Mouse (Mus musculus) E14TG2a.4 (cell line): Measurements from ENCODE around the gene Krit1.
"Not testable (repeated sequence)": the region's sequence is repeated elsewhere in the genome, so short reads cannot be mapped to it uniquely, and the experiment has no call there.

Experiments used
- H3K27me3 ChIP-seq: 2 replicates; pipeline ENCODE4 v1.6.1; 2014; ENCODE audit warnings: low read length, control low read depth; ENCODE audit not compliant: insufficient read depth
- H3K36me3 ChIP-seq: 2 replicates; pipeline ENCODE4 v1.6.1; 2014; ENCODE audit warnings: low read length, control low read depth; ENCODE audit not compliant: insufficient read depth
- H3K4me1 ChIP-seq: replicated peaks from 2 replicates; pipeline ENCODE4 v1.6.1; 2014; ENCODE audit warnings: low read depth, low read length, control low read depth
- H3K4me3 ChIP-seq: replicated peaks from 2 replicates; pipeline ENCODE4 v1.5.1; 2014; ENCODE audit warnings: mild to moderate bottlenecking, low read length
- H3K9me3 ChIP-seq: 2 replicates; pipeline ENCODE4 v1.6.1; 2014; ENCODE audit warnings: low read length, control low read depth
- CTCF ChIP-seq: conservative IDR thresholded peaks from 2 replicates; pipeline ENCODE4 v1.5.1; 2014; ENCODE audit warnings: low read length
- NANOG ChIP-seq: IDR thresholded peaks from 2 replicates; pipeline ENCODE4 v1.6.1; 2014; ENCODE audit warnings: borderline replicate concordance, low read length, mixed read lengths
- POU5F1 ChIP-seq: IDR thresholded peaks from 2 replicates; pipeline ENCODE4 v1.6.1; 2014; ENCODE audit warnings: low read length, borderline replicate concordance

Krit1 gene

GRCm38 (mm10) chr5:3872348-3872747, 69.4 kb downstream of the Krit1 start:
- H3K36me3 ChIP-seq, result no peaks in the 10 kb centered on the region
- H3K4me1 ChIP-seq, result peaks cover 48% of the 10 kb centered on the region
- H3K27me3 ChIP-seq, result no peaks in the 10 kb centered on the region
- no peak overlapping the region for H3K4me3 ChIP-seq
- peaks cover 17% of the 10 kb centered on the region for H3K9me3 ChIP-seq
- TF ChIP-seq POU5F1 (no peak), CTCF (no peak), NANOG (peak; percentile 90)

- peaks cover 45% of the 10 kb centered on the region for H3K4me1 ChIP-seq
- no peaks in the 10 kb centered on the region for H3K27me3 ChIP-seq
- no peak for TF ChIP-seq NANOG
- TF ChIP-seq CTCF, result no peak
- TF ChIP-seq POU5F1, result no peak
- no peaks in the 10 kb centered on the region for H3K36me3 ChIP-seq
- no peak overlapping the region for H3K4me3 ChIP-seq
- H3K9me3 ChIP-seq, result peaks cover 17% of the 10 kb centered on the region
These were observed 70.5 kb downstream of the Krit1 start for GRCm38 (mm10) chr5:3873485-3873884.

- H3K27me3 ChIP-seq, H3K36me3 ChIP-seq, H3K4me1 ChIP-seq, H3K9me3 ChIP-seq, H3K4me3 ChIP-seq: not testable (repeated sequence)
These were observed 83.9 kb downstream of the Krit1 start for GRCm38 (mm10) chr5:3886862-3887261.

GRCm38 (mm10) chr5:3889201-3889600, 86.2 kb downstream of the Krit1 start:
- TF ChIP-seq CTCF, result no peak
- TF ChIP-seq POU5F1, result no peak
- no peak for TF ChIP-seq NANOG
- H3K9me3 ChIP-seq, result peaks cover under 1% of the 10 kb centered on the region; the same call in 1 of the 2 replicates

GRCm38 (mm10) chr5:3893459-3894293, 90.7 kb downstream of the Krit1 start, which contains the start of gene Mterf1a:
Gene Mterf1a (minus strand): TSS chr5:3893933.
- H3K4me1 ChIP-seq, H3K36me3 ChIP-seq, H3K27me3 ChIP-seq: not testable (repeated sequence)
- Histone ChIP-seq H3K4me3 (peak within 1 kb of the TSS; percentile 74), H3K9me3 (peaks cover 36% of the 10 kb centered on the region)

More at GRCm38 (mm10) chr5:3889201-3889600, 86.2 kb downstream of the Krit1 start:
- Histone ChIP-seq H3K27me3 (no peaks in the 10 kb centered on the region), H3K36me3 (peaks cover 4% of the 10 kb centered on the region; the same call in 1 of the 2 replicates), H3K4me3 (no peak overlapping the region), H3K4me1 (peaks cover 9% of the 10 kb centered on the region)

- not testable (repeated sequence) for H3K4me3 ChIP-seq, H3K27me3 ChIP-seq, H3K36me3 ChIP-seq, H3K4me1 ChIP-seq
- H3K9me3 ChIP-seq, result peaks cover 41% of the 10 kb centered on the region
These were observed 91.3 kb downstream of the Krit1 start for GRCm38 (mm10) chr5:3894294-3894619.
